Mouse (Mus musculus) MN1 (cell line): ENCODE measurements at regions not wholly inside any gene's neighbourhood (a gene's known extent, or its start where the extent isn't known, plus 50 kb on each side); places are given as distances from the start of the nearest gene placed in this dataset.

Experiments used
- DNase-seq: peaks from one replicate; pipeline ENCODE4 v3.0.0-alpha.2; 2016; ENCODE audit warnings: low spot score

GRCm38 (mm10) chr11:64917301-64917700 is 61.5 kb upstream of the Elac2 start:
- no peak for DNase-seq

GRCm38 (mm10) chr11:64924989-64925388 is 53.8 kb upstream of the Elac2 start:
- DNase-seq = no peak

- no peak for DNase-seq
Measured at GRCm38 (mm10) chr11:64925970-64926369, 52.9 kb upstream of the Elac2 start.
